Mouse (Mus musculus) left cerebral cortex, postnatal 4 days (tissue): ENCODE data around the gene Gm3488. TPM values are rescaled to one million over a fixed set of nuclear protein-coding genes. Genes with fewer than 3 reads are reported as not detected.
"Not testable (repeated sequence)": the region's sequence is repeated elsewhere in the genome, so short reads cannot be mapped to it uniquely, and the experiment has no call there.

Experiments
- DNase-seq: peaks from one replicate; pipeline ENCODE4 v3.0.0-alpha.2; 2022
- intact Hi-C: fragments of 180-260 bp; cut with DNase I; formaldehyde crosslinking; loops from one replicate; pipeline ENCODE4 v1.15.1; 2025
- total RNA-seq, 2 experiments: library from RNA; stranded (reverse); gene quantifications; 2 replicates each; pipeline ENCODE4 v1.2.3; 2021

Gene Gm3488
- total RNA-seq, result 10 to 100 TPM; 12.9 to 13.2 TPM

GRCm38 (mm10) chr14:5501374-5501773 is at the start of gene Gm3488:
TSS of gene Gm3488 (plus strand) at chr14:5501674.
- not testable (repeated sequence) for DNase-seq

GRCm38 (mm10) chr14:5455367-5455766 is 46.1 kb upstream of the Gm3488 start, which contains the start of gene Gm3194:
TSS of gene Gm3194 (minus strand) at chr14:5455467.
- intact Hi-C loops, DNase-seq: not testable (repeated sequence)

More at GRCm38 (mm10) chr14:5501374-5501773, at the start of gene Gm3488:
- intact Hi-C loops, result not testable (repeated sequence)

DNA sequence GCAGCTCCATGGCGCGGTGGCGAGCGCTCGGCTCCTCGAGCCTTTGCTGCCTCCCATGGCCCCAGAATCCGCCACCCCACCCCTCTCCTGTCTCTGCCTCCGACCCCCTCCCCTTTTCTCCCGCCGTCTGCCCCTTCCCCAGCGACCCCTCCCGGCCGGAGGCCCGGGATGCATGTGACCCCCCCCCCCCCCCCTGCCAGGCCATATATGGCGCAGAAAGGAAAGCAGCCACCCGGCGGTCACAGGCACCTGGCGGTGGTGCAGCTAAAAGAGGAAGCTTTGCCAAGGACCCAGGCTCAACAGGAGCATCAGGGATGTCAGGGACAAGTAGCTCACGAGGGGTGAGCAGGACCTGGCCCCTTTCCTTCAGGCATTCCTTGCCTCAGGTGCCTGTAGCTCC is 41.0 kb upstream of the Gm3488 start:
- DNase-seq, intact Hi-C loops: not testable (repeated sequence)

DNA sequence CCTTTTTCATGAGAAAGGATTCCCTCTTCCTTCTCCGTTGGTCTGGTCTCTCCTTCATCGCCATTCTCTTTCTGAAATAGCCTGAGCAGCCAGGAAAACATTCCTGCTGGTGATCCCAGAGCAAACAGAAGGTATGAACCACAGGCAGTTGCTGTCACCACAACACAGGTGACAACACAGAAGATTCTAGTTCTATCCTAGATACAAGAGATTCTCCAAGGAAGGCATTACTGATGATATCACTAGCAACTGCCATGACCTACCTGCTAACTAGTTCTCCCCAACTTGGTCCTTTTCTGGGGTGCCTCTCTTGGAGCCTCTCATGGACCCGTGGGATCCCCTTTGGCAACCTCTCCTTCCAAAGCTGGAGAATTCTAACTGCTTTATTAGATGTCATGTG is 23.7 kb upstream of the Gm3488 start, which contains the start of gene Gm8246:
Gene Gm8246, minus strand, starts transcription at position 101 of the 400 bp plus-strand sequence.
- intact Hi-C loops, DNase-seq: not testable (repeated sequence)

GRCm38 (mm10) chr14:5483907-5484306 is 17.6 kb upstream of the Gm3488 start, which contains the start of gene Gm3187:
TSS of gene Gm3187 (plus strand) at chr14:5484207.
- intact Hi-C loops, DNase-seq: not testable (repeated sequence)

DNA sequence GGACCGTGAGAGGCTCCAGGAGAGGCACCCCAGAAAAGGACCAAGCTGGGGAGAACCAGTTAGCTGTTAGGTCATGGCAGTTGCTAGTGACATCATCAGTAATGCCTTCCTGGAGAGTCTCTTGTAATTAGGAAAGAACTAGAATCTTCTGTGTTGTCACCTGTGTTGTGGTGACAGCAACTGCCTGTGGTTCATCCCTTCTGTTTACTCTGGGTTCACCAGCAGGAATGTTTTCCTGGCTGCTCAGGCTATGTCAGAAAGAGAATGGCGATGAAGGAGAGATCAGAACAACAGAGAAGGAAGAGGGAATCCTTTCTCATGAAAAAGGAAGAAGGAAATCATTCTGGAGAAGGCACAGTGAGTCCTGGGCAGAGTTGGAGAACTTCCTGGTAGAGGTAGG is 36.7 kb downstream of the Gm3488 start, which contains the start of gene Gm3532:
Gene Gm3532, plus strand, starts transcription at position 301 of the 400 bp plus-strand sequence.
- intact Hi-C loops, result not testable (repeated sequence)

More for the DNA sequence above, 36.7 kb downstream of the Gm3488 start, which contains the start of gene Gm3532:
- DNase-seq, result not testable (repeated sequence)

Other genes with a start within 250 kb of the Gm3488 start
- gene Gm3526, start 241.1 kb upstream of the Gm3488 start, total RNA-seq, result under 1 TPM in 1 of 2 experiments, not detected in 1; 0.38 TPM
- gene Gm3542, start 166.7 kb upstream of the Gm3488 start, total RNA-seq, result under 1 TPM in 1 of 2 experiments, not detected in 1; 0.40 TPM
- gene Gm3500, start 112.6 kb upstream of the Gm3488 start, total RNA-seq, result under 1 TPM in 1 of 2 experiments, not detected in 1; 0.79 TPM
- 10 to 100 TPM; 11.6 to 11.8 TPM for gene Gm3194, start 46.2 kb upstream of the Gm3488 start, total RNA-seq
- gene Gm8246, start 23.8 kb upstream of the Gm3488 start, total RNA-seq, result not detected
- gene Gm3187, start 17.5 kb upstream of the Gm3488 start, total RNA-seq, result not detected
- not detected for gene Gm3532, start 36.8 kb downstream of the Gm3488 start, total RNA-seq
- gene Gm8265, start 131.4 kb downstream of the Gm3488 start, total RNA-seq, result 1 to 10 TPM in 1 of 2 experiments, not detected in 1; 1.7 TPM
- gene Gm9603, start 185.8 kb downstream of the Gm3488 start, total RNA-seq, result under 1 TPM in 1 of 2 experiments, not detected in 1; 0.40 TPM
- gene Gm3373, start 239.9 kb downstream of the Gm3488 start, total RNA-seq, result 1 to 10 TPM; 3.5 to 3.9 TPM